Mouse (Mus musculus): ENCODE results near the gene Cryaa.
"Not testable (repeated sequence)": the region's sequence is repeated elsewhere in the genome, so short reads cannot be mapped to it uniquely, and the experiment has no call there.

Gene Cryaa

GRCm38 (mm10) chr17:31658468-31659185 is 19.0 kb upstream of the Cryaa start, which contains the start of gene U2af1:
U2af1 (minus strand) TSS chr17:31658892.
- peak; percentile 99 for DNase-seq (ENCODE audit: low read depth, low spot score)

DNA sequence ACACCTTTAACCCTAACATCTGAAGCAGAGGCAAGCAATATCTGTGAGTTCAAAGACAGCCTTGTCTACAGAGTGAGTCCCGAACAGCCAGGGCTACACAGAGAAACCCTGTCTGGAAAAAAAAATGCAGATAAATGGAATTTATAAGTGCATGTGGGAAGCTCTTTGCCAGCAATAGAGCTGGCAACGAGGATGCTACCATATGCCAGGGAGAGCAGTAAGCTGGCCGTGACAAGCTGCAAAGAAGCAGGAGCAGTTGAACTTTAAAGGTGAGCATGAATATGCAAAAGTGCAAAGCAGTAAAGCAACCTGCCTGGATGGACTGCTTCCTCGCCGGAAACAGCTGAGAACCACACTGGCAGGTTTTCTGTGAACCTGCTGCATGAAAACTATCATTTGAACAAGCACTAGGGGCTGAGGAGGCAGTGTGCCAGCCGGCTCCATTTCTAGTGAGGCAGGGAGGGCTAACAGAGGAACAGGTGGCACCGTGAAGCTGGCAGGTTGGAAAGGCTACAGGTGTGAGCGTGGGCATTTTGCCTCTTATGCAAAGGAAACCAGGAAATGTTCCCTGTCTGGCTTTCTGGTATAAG is 16.9 kb upstream of the Cryaa start:
- no peak for DNase-seq (ENCODE audit: low read depth, low spot score)

- no peak for DNase-seq (ENCODE audit: low read depth, low spot score)
Measured at GRCm38 (mm10) chr17:31662855-31663254, 14.8 kb upstream of the Cryaa start.

DNA sequence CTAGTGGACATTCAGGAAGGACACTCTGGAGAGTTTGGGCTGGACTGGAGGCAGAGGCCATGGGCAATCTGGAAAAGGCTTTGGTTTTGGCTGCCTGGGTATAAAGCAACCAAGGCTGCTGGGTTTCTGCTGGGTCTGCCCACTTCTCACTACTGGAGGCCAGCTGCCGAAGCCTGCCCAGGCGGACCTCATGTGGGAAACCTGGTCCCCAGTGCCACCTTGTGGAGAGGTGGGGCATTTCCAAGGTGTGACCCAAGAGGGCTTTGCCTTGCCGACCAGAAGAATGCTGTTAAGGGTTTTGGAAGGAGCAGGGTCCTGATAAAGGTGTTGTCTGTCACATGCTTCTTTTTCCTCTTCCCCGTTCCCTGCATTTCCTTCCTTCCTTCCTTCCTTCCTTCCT is 12.8 kb upstream of the Cryaa start:
- peak; percentile 67 for DNase-seq (ENCODE audit: low read depth, low spot score)

- no peak for DNase-seq (ENCODE audit: low read depth, low spot score)
Measured at GRCm38 (mm10) chr17:31668306-31668705, 9.3 kb upstream of the Cryaa start.

GRCm38 (mm10) chr17:31670163-31670562 is 7.4 kb upstream of the Cryaa start:
- DNase-seq (ENCODE audit: low read depth, low spot score) = no peak

DNA sequence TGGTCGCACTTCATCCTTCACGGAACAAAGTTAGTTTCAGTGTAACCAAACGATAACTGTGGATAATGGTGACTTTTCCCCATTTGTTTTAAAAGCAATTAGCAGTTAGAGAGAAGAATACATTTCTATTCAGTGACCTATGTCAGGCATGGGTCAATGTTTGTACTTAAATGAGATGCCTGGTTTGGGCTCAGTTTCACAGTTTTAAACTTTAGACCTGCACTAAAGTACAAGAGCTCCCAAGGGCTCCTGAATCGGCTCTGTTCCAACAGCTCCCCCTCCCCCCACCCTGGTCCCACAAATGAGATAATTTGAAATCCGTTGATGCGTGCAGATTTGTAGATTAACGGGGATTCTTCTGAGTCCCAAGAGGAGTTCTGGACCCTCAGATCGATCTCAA is 5.9 kb upstream of the Cryaa start:
- DNase-seq (ENCODE audit: low read depth, low spot score) = no peak

GRCm38 (mm10) chr17:31672279-31672678 is 5.3 kb upstream of the Cryaa start:
- no peak for DNase-seq (ENCODE audit: low read depth, low spot score)

DNA sequence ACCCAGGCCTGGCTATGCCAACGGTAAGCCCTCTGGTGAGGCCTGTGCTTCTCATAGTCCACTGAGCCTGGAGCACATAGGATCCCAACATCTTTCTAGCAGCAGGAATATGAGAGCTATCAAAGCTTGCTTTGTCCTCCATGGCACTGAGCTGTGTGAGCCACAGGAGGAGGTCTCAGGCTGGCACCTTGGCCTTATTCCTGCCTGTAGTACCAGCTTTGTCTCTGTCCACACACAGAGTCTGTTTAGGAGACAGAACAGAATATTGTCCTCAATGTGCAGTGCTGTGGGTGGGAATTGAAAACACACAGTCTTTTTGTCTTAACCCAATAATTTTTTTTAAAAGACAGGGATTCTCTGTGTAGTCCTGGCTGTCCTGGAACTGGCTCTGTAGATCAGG is 3.2 kb upstream of the Cryaa start:
- DNase-seq (ENCODE audit: low read depth, low spot score) = no peak

GRCm38 (mm10) chr17:31680450-31680849 is 2.8 kb downstream of the Cryaa start:
- no peak for DNase-seq (ENCODE audit: low read depth, low spot score)

DNA sequence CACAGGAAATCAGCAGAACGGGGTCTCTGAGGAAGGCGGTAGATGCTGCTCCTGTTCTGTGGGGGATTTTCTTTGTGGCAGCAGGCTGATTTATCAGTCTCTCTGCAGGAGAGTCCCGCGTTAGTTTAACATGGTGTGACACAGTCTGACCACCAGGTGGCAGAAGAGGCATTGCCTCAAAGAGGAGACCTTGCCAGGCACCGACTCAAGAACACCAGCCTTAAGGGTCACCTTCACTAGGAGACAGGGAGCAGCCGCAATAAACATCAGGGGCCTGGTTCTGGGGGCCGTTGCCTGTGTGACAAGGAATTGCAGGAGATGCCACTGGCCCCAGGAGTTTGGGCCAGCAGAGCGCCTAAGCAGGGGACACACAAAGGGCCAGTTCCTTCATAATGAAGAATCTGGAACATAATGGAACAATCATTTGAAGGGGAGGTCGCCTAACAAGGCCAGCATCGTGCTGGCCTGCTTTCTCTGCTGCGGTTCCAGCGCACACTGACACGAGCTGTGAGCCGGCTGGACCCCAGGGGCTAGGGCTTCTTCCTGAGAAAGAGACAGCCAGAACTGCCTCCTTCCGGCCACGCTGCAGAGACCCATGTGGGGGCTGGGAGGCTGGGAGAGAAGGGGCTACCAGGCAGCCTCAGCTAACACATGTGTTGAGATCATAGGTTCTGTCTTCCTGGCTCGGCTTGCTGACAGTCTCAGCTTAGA is 8.1 kb downstream of the Cryaa start:
- DNase-seq (ENCODE audit: low read depth, low spot score) = peak; percentile 86

GRCm38 (mm10) chr17:31686225-31686564 is 8.6 kb downstream of the Cryaa start:
- no peak for DNase-seq (ENCODE audit: low read depth, low spot score)

DNA sequence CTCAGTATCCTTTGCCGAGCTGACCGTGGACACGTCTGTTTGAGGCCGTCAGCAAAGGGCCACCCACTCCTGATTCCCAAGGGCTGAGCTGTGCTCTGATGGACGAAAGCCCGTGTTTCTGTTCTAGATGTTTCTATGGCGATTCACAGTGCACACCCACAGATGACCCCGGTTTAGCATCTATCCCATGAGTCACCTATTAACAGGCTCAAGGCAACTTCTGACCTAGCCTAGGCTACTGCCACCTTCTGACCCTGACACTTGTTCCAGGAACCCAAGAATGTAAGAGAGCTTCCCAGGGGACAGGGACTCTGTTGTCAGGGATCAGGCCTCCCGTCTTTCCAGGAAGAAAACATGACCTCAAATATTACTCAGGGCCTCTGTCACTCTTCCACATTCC is 10.5 kb downstream of the Cryaa start:
- no peak for DNase-seq (ENCODE audit: low read depth, low spot score)

DNA sequence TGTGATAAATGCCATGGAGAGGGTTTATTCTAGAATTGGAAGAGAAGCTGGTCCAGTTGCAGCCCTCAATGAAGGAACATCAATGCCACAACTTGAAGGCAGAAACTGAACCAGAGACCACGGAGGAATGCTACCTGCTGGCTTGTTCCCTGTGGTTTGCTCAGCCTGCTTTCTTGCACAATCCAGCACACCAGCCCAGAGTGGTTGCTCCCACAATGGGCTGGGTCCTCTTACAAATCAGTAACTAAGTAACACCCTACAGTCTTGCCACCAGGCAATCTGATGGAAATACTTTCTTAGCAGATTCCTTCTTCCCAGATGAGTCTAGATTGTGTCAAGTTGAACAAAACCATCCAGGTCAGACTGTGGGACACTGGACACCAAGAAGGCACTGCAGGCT is 12.0 kb downstream of the Cryaa start:
- no peak for DNase-seq (ENCODE audit: low read depth, low spot score)

GRCm38 (mm10) chr17:31692918-31693317 is 15.3 kb downstream of the Cryaa start:
- DNase-seq (ENCODE audit: low read depth, low spot score) = no peak

DNA sequence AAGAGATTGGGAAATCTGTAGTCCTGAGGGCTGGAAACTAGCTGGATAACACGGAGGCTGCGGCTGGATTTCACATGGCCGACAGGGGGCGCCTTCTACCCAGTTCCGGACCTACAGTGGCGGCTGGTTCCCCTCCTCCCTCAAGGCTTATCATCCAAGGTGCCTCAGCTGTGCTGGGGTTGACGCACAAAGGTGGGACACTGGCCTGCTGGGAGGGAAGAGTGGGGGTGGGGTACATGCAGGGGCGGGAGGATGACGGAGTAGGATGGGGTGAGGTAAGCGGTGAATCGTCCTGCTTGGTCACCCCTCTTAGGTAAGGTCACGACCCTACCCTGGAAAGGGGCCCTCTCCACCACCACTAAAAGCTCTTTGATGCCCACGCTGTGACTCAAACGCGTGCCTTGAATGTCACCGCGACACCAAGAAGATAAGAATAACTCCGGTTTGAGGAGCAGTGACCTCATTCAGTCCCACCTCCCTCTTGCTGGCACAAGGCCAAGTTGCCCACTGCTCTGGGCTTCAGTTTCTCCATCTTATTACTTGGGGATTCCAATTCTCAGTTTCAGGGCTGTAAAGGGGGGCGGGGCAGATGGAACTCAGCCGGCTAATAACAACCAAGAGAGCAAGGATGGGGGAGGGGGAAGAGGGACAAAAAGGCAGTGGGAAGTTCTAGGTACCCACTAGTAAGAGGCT is 15.9 kb downstream of the Cryaa start:
- DNase-seq (ENCODE audit: low read depth, low spot score) = peak; percentile 61

DNA sequence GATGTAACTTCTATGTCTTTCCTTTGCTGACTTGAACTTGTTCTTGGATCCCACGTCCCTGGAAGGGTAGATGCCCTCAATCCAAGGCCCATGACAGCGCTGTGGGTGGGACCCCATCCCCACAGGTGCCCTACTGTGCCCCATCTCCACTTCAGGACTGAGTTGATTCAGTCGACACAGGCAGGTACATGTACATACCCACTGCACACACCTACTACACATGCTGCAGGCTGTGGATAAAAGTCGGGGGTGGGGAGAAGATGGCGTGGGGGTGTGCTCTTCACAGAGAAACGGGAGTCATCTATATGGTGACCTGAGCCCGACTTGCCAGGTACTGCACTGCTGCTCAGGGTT is 16.4 kb downstream of the Cryaa start:
- no peak for DNase-seq (ENCODE audit: low read depth, low spot score)

DNA sequence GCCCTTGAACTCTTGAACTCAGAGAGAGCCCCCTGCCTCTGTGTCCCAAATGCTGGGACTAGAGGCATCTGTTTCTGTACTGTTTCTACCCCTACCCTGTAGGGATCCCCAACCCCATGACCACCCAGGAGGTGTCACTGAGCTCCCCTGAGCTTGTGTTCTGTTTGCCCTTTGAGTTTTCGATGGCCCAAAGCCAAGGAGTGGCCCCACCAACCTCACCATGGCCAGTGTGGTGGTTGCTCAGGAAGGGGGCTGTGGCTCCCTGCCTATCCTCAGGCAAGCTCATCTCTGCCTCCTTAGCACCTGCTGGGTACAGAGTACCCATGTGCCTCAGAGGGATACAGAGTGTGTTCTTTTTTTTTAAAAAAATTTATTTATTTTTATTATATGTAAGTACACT is 17.3 kb downstream of the Cryaa start:
- no peak for DNase-seq (ENCODE audit: low read depth, low spot score)

- not testable (repeated sequence) for DNase-seq (ENCODE audit: low read depth, low spot score)
Measured at GRCm38 (mm10) chr17:31695356-31695755, 17.7 kb downstream of the Cryaa start.

GRCm38 (mm10) chr17:31698347-31698746 is 20.7 kb downstream of the Cryaa start:
- no peak for DNase-seq (ENCODE audit: low read depth, low spot score)

- no peak for DNase-seq (ENCODE audit: low read depth, low spot score)
Measured at GRCm38 (mm10) chr17:31703276-31703980, 25.8 kb downstream of the Cryaa start.
